Mouse (Mus musculus): ENCODE data around the gene Dock10. TPM values are rescaled to one million over a fixed set of nuclear protein-coding genes. Genes with fewer than 3 reads are reported as not detected.

Gene Dock10
- total RNA-seq, 2 experiments from 2014 or later = 16.1 to 16.3 TPM

DNA sequence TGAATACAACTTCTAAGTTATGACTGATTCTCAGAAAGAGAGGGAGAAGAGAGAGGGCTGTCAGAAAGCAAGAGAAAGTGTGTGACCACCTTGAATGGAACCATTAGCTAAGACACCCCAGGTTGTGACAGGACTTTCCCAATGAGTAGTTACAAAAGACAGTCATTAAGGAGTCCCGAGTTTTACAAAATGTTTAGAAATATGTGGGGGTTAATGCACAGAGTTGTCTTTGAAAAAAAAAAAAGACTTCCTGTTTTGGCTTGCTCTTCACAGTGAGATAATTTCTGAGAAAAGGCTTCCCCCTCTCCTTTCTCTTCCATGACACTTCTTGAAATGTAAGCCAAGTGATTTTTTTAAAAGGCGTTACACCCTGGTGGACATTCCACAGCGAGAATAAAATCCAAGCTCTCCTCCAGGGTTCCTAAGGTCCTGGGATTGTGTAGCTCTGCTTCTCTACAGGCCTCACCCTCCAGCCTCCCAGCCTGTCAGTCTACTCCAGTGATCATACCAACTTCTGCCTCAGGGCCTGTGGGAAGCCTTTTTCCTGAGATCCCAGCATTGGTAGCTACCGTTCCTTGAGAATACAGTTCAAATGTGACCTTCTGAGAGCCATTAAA lies 144.8 kb downstream of the Dock10 start:
- no peak for DNase-seq

DNA sequence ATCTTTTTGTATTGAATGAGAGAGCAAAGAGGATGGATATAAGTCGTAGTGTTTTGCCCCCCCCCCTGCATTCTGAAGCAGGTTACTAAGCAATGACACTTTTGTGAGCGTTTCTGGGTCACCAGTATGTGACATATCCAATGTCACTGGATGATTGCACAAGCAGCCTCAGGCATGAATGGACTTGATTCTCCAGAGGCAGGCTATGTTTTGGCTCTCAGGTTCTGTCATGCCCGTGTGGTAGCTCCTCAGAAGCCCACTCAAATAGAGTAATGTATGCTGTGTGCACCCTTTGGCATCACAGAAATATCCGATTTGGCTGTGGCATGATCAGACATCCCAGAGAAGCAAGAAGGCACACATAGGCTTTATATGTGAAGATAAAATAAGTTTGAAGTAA lies 150.8 kb downstream of the Dock10 start:
- peak; percentile 23 to 46 for DNase-seq

- peak; percentile 10 to 26 for DNase-seq
Observed at GRCm38 (mm10) chr1:80606131-80606754, 152.1 kb downstream of the Dock10 start.

DNA sequence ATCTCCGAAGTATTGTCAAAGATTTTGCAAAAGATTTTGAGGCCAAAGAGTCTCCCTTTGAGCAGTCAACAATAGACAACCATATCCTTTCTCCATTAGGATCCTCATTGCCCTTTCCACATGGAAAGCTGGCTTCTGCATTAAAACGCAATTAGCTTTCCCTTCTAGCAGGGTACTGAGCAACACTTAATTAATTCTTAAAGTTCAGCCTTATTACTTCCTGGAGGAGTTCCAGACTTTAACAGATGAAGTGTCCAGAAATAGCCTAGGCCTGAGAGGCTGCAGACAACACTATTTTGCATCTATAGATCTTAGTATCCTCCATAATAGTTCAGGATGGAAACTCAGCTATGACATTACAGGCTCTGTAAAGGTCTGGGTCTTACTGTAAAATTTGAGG lies 154.0 kb downstream of the Dock10 start:
- DNase-seq = no peak

DNA sequence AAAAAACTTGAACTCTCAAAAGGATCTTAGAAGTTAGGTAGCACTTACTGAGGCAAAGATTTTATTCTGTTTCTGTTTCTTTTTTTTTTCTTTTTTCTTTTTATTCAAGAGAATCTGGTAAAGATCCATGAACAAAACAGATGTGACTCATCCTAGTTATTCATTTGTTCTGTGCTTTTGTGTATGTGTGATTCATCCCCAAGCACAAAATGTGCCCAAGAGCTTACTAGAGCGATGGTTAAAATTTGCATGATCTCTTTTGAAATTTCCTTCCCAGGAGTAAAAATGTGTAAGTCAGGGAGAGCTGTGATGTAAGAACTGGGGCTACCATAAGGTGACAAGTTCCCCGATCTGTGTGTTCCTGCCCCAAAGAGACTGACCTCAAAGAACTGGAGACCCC lies 155.2 kb downstream of the Dock10 start:
- no peak for DNase-seq

GRCm38 (mm10) chr1:80583281-80583680 lies 175.0 kb downstream of the Dock10 start:
- no peak for DNase-seq

- no peak for DNase-seq
Observed at GRCm38 (mm10) chr1:80582186-80582585, 176.1 kb downstream of the Dock10 start.

DNA sequence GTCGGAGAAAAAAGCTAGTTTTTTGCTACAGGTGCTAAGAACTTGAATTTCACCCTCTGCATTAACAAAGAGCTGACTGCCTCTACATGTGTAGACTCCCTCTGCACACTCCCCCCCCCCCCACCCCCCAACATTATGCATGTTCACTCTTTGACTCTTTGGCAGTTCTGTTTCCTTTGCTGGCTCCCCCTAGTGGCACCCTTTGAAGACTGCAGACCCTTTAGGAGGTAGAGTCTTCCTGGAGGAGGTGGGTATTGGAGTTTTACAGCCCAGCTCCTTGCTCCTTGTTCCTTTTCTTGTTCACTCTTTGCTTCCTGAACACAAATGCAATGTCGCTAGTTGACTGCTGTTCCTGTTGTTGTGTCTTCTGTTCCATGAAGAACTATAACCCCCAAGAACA lies 181.4 kb downstream of the Dock10 start:
- peak in 1 of 2 experiments; percentile 32 for DNase-seq

DNA sequence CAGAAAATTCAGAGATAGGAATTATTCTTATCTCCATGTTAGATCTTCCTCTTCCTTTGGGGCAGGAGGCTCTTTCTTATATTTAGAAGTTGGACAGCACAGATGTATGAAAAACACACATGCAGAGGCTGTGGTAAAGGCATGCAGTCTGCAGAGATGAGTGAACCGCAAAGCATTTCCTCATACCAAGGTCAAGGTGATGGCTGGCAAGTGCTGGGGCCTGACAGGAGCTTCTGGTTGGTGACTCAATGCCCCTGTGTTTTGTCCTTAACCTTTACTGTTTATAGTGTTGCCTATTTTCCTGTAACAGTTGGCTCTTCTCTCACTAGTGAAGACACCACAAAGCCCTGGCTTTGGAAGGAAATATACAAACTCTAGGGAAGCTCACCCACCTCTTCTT lies 201.9 kb downstream of the Dock10 start:
- peak; percentile 67 to 78 for DNase-seq

DNA sequence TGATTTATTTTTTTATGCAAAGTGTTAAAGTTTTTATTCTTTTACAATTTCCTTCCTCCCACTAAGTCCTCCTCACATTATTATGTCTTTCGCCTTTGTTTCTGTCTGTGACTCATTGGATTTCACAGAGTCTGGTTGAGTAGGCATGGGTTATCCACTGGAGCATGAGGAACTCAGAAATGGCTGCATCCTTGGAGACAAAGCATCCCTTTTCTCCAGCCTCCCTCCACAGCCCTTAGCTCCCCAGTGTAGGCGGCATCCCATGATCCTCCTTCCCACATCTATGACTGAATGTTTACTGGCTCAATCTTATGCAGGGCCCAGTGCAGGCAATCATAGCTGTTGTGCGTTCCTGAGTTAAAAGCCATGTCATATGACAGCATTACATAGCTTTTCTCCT lies 216.8 kb downstream of the Dock10 start:
- DNase-seq = no peak

DNA sequence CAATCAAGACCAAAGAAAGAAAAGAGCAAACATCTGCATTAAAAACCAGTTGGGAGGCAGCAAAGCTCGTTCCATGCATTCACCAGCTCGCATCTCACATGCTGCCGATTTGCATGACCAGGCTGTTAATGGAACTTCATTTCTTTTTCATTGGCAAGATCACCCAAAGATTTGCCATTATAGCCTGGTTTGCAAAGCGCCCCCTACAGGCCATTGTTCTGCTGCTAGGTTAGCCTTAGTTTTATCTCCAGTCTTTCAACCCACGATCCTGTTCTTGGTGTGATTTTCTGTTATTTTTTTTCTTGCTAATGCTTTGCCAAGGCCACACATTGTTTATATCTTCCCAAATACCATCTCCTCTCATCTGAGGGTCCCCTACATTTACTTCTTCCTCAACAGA lies 236.1 kb downstream of the Dock10 start:
- DNase-seq = peak in 1 of 2 experiments; percentile 21

DNA sequence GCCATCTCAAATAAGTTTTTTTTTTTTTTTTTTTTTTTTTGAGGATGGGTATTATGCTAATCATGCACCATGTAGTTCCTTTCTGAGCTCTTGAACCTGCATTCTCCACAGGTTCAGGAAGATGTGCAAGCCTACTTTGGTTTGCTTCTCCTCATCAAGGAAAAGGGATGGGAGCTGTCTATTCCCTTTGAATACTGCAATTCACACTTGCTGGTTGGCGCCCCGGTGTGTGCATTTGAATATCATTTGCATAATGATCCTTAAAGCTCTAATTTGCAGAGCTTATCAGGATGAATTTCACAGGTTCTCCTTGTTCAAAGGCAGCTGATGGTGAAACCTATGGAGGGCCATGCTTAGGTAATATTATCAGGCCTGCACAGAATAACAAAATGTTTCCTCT lies 237.9 kb downstream of the Dock10 start:
- DNase-seq = no peak

GRCm38 (mm10) chr1:80519893-80520292 lies 238.4 kb downstream of the Dock10 start:
- no peak for DNase-seq

GRCm38 (mm10) chr1:80515836-80516235 lies 242.5 kb downstream of the Dock10 start:
- DNase-seq = no peak

- DNase-seq = no peak
Observed at GRCm38 (mm10) chr1:80512210-80512948, 245.9 kb downstream of the Dock10 start.

DNA sequence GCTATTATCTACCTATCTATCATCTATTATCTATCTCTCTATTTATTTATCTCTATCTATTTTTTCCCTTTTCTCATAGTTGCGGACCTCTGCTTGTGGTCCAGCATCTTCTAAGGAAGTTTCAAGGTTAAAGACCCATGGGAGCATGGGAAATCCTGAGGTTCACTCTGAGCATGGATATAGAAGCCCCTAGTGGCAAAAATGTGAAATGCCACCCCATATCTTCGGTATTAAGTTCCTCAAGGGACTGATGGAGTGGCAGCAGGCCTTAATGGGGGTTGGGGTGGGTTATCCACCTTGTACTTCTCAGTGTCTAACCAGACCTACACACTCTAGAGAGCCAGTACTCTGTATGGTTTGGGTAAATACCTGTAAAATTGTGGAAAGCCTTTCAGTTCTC lies 253.6 kb downstream of the Dock10 start:
- no peak for DNase-seq

DNA sequence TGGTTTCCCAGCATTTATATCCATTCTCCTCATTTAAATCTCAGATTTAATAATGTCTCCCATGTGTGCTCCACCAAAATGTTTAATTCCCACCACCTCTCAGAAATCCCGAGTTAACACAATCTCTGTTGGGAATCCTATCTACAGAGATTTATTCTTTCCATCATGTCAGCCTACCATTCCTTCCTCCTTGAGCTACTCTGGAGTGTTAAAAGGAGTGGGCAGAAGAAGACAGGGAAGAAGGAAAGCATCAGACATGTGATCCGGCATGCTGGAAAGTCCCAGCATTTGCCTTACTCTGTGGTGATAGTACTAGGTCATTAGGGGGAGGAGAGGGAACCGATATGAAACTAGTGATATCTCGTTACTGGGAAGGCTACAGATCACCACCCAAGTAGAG lies 254.2 kb downstream of the Dock10 start:
- no peak for DNase-seq

DNA sequence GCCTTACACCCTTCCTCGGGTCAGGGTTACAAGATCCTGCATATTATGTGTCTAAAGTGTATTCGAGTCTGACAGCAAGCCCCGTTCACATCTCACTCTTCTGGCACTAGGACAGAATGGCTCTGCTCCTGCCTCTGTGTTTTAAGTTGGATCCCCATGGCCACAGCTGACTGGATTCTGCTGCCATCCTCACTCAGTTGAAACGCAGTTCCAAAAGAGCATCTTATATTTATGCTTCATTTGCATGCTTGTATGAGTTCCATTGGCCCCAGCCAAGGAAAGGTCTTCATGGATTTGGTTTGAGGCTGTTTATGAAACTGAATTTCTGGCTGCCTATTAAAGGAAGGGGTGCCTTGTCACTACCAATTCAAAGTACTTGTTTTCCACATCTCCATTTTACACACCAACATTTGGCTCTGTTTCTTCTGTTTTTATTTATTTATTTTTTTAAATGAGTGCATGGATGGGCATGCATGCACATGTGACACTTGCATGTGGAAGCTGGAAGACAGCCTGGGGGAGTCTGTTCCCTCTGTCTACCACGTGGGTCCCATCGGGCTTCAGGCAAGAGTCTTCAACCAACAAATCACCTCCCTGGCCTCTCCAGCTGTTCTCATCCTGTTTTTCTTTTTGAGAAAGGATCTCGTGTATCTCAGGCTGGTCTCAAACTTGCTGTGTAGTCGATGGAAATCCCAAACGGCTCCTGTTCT lies 255.7 kb downstream of the Dock10 start:
- no peak for DNase-seq

- no peak for DNase-seq
Observed at GRCm38 (mm10) chr1:80499264-80499663, 259.1 kb downstream of the Dock10 start.

- DNase-seq = no peak
Observed at GRCm38 (mm10) chr1:80496360-80496759, 262.0 kb downstream of the Dock10 start.

GRCm38 (mm10) chr1:80483419-80483818 lies 274.9 kb downstream of the Dock10 start:
- DNase-seq = no peak

DNA sequence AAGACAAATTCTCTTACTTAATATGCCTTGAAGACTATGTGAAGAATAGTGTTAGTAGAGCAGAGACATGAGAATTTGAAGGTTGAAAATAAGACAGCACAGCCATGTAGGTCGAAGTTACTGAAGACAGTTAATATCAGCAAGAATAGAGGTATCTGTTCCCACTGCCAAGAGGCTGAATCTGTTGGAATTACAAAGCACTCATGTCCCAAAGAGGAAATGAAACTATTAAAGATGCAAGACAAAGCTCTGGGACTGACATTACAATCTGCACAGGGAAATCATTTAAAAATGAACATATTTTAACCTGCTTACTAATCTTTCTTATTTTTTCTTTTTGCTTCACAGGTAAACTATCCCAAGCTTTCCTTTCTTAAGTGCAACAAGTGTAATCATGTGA lies 283.4 kb downstream of the Dock10 start:
- no peak for DNase-seq

DNA sequence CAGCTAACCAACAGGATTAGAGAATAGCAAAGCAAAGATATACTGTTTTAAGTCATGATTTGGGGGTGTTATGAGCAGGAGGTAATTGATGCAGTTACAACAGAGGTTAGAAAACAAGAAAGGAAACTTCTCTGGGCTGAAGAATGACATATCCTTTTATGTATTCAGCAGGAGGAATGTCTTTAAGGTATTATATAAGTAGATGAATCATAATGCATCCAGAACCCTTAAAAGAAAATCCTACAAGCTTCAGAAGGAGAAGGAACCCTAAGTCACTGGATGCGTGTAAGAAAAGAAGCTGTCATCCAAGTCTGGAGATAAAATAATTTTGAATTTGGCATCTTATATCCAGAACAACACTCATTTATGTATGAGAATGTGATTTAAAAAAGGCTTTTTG lies 285.9 kb downstream of the Dock10 start:
- DNase-seq = no peak
